Mouse (Mus musculus) G1E (cell line): ENCODE measurements at regions not wholly inside any gene's neighbourhood (a gene's known extent, or its start where the extent isn't known, plus 50 kb on each side); places are given as distances from the start of the nearest gene placed in this dataset.

ENCODE experiments used
- ATAC-seq: 2 replicates; pipeline ENCODE4 v1.8.0; 2016; ENCODE audit warnings: mild to moderate bottlenecking; ENCODE audit not compliant: insufficient number of reproducible peaks, poor library complexity, low FRiP score, severe bottlenecking; ENCODE audit errors: extremely low read depth
- DNase-seq: peaks from one replicate; pipeline ENCODE4 v3.0.0; 2012; ENCODE audit warnings: low spot score
- H3K27me3 ChIP-seq: 2 replicates; pipeline ENCODE4 v1.6.1; 2012; ENCODE audit warnings: mild to moderate bottlenecking, low read length, inconsistent platforms; ENCODE audit not compliant: insufficient read depth
- H3K36me3 ChIP-seq: replicated peaks from 2 replicates; pipeline ENCODE3; 2012; ENCODE audit warnings: mild to moderate bottlenecking, inconsistent platforms
- H3K4me1 ChIP-seq: 2 replicates; pipeline ENCODE4 v1.6.1; 2012; ENCODE audit warnings: low read depth, low read length, inconsistent platforms, mixed read lengths; ENCODE audit not compliant: insufficient read depth
- H3K4me3 ChIP-seq: 2 replicates; pipeline ENCODE4 v1.5.1; 2012; ENCODE audit warnings: low read depth, mild to moderate bottlenecking, inconsistent platforms, low read length, moderate library complexity, mixed read lengths
- H3K9me3 ChIP-seq: replicated peaks from 2 replicates; pipeline ENCODE4 v1.6.1; 2012; ENCODE audit warnings: inconsistent platforms
- CTCF ChIP-seq: IDR thresholded peaks from 2 replicates; pipeline ENCODE4 v1.5.1; 2012; ENCODE audit warnings: low read depth, low read length, inconsistent platforms, mixed read lengths
- GATA1 ChIP-seq: IDR thresholded peaks from 2 replicates; pipeline ENCODE4 v1.6.1; 2012; ENCODE audit warnings: borderline replicate concordance, low read length, inconsistent platforms, mixed read lengths
- GATA2 ChIP-seq: IDR thresholded peaks from 2 replicates; pipeline ENCODE4 v1.6.1; 2012; ENCODE audit warnings: low read depth, low read length, inconsistent platforms, borderline replicate concordance
- POLR2AphosphoS5 ChIP-seq: IDR thresholded peaks from 2 replicates; pipeline ENCODE4 v1.6.1; 2012; ENCODE audit warnings: low read depth, low read length, inconsistent platforms; ENCODE audit not compliant: insufficient replicate concordance
- TAL1 ChIP-seq: conservative IDR thresholded peaks from 2 replicates; pipeline ENCODE4 v1.6.1; 2012; ENCODE audit warnings: low read depth, low read length, inconsistent platforms, mixed read lengths

DNA sequence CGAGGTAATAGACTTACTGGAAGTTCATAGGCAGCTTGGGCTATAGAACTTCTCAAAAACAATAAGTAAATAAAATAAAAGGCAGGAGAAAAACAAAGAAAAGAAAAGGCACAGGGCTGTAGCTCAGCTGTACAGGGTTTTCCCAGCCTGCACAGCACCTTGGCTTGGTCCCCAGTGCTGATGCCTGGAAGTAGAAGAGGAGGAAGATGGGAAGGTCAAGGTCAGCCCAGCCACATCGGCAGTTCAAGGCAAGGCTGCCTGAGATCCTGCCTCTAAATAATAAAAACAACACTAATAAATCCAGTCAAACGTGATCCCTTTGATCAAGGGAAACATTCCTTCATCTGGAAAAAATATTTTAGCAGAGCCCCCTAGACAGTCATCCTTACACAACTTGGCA is 103.1 kb downstream of the Cenpf start:
- Histone ChIP-seq H3K4me1 (no peaks in the 10 kb centered on the region), H3K27me3 (no peaks in the 10 kb centered on the region), H3K9me3 (peaks cover 65% of the 10 kb centered on the region), H3K36me3 (no peaks in the 10 kb centered on the region), H3K4me3 (no peak overlapping the region)
- DNase-seq, result no peak
- ATAC-seq, result no peak
- TF ChIP-seq GATA2 (no peak), CTCF (no peak), GATA1 (no peak), POLR2AphosphoS5 (no peak), TAL1 (no peak)

DNA sequence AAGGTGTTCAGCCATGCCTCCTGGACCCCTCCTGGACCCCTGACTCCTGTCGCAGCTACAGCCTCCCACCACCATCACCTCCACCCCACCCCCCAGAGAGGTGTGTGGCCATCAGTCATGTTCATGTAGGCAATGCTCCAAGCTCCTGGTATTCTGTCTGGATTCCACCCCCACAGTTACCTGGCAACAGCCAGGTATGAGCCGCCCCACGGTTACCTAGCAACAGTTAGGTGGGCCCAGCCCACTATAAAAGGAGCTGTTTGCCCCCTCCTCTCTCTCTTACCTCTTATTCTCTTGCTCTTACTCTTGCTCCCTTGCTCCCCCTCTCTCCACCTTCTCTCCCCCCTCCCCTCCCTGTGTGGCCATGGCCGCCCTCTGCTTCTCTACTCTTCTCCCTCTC is 106.5 kb downstream of the Cenpf start:
- Histone ChIP-seq H3K9me3 (peaks cover 65% of the 10 kb centered on the region), H3K4me1 (no peaks in the 10 kb centered on the region), H3K36me3 (no peaks in the 10 kb centered on the region), H3K4me3 (no peak overlapping the region), H3K27me3 (no peaks in the 10 kb centered on the region)
- no peak for ATAC-seq
- TF ChIP-seq GATA1, result no peak
- no peak for TF ChIP-seq TAL1
- TF ChIP-seq GATA2, result no peak
- TF ChIP-seq CTCF, result no peak
- no peak for TF ChIP-seq POLR2AphosphoS5
- DNase-seq, result no peak

DNA sequence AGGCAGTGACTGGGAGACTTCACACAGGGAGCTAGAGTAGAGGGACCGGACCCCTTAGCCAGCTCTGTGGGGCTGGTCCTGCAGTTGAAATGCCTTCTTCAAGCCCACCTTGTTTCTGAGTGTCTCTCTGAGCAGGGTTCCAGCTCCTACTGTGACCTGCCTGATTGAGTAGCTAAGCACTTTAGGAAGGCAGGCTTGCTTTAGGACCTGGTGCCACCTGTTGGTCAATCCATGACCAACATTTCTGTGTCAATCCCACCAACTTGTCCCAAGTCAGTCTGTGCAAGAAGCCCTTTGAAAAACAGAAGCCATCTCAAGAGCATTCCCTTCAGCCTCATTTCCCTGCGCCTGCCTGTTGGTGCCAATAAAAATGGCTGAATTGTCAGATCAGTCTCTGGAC is 108.5 kb downstream of the Cenpf start:
- Histone ChIP-seq H3K36me3 (no peaks in the 10 kb centered on the region), H3K4me1 (no peaks in the 10 kb centered on the region), H3K4me3 (no peak overlapping the region), H3K9me3 (peaks cover 65% of the 10 kb centered on the region), H3K27me3 (no peaks in the 10 kb centered on the region)
- no peak for ATAC-seq
- TF ChIP-seq GATA2, result no peak
- no peak for TF ChIP-seq CTCF
- no peak for TF ChIP-seq TAL1
- no peak for TF ChIP-seq POLR2AphosphoS5
- no peak for TF ChIP-seq GATA1
- no peak for DNase-seq

DNA sequence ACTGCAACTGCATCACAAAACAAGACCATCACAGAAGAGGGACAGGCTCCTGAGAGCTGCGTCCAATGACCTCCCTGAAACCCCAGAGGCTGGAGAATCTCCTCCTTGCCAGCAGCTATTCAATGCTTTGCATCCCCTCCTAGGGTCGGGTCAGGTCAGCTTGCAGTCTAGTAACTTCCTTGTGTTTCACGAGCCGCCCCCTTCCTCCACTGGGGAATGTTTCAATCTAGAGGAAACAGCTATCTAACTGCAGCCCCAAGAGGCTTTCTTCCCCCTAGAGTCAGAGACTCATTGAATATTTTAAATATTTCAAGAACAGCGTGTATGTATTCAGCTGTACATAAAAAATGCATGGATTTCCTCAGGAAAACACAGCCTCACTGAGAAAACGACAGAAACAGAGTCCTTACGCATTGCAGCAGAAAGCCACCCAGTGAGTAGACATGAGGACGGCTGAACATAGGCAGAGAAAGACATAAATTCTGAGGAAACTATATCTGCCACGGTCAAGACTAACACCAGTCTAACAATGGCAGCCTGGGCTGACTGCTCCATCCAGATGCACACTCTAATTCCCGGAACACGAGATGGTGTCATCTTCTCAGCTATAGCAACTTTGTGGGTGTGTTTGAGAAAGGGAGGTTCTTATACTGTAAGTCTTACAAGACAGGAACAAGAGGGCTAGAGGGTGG is 111.4 kb downstream of the Cenpf start:
- DNase-seq, result no peak
- TF ChIP-seq GATA1, result no peak

DNA sequence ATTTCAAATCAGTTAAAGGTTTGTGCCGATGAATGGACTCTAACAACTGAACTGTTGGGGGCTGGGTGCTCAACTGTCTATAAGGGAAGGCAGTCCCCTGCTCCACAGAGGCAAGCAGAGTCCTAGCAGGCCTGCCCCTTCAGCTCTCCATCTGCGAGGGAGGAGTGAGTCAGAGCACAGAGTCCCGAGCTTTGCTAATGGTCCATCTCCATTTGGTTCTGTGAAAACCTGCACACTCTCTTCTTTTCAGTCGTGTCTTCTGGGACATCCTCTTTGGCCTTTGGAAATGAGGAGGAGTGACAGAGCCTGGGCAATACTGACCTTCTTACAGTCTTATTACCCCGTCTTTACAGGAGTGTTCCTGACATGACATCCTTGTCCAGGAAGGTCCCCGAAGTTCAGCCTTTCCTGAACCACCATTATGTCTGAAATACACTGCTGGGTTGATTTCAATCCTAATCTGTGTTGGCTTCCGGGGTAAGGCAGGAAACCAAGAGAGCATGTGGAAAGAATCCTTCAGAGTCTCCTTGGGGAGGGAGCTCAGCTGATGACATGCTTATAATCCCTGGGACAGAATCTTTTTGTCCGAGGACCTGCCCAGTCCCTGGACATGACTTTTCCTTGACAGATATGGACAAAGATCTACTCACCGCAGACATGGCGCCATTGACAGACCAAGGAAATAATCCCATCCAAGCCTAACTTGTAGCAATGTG is 112.2 kb downstream of the Cenpf start:
- Histone ChIP-seq H3K4me3 (no peak overlapping the region), H3K9me3 (peaks cover 51% of the 10 kb centered on the region), H3K36me3 (no peaks in the 10 kb centered on the region), H3K27me3 (no peaks in the 10 kb centered on the region), H3K4me1 (no peaks in the 10 kb centered on the region)
- ATAC-seq (no peak), DNase-seq (no peak)
- TF ChIP-seq POLR2AphosphoS5, result no peak
- no peak for TF ChIP-seq TAL1
- no peak for TF ChIP-seq GATA1
- no peak for TF ChIP-seq GATA2
- no peak for TF ChIP-seq CTCF

More for the DNA sequence above, 111.4 kb downstream of the Cenpf start:
- ATAC-seq, result no peak
- no peaks in the 10 kb centered on the region for H3K27me3 ChIP-seq
- no peaks in the 10 kb centered on the region for H3K4me1 ChIP-seq
- no peak overlapping the region for H3K4me3 ChIP-seq
- no peaks in the 10 kb centered on the region for H3K36me3 ChIP-seq
- peaks cover 53% of the 10 kb centered on the region for H3K9me3 ChIP-seq

DNA sequence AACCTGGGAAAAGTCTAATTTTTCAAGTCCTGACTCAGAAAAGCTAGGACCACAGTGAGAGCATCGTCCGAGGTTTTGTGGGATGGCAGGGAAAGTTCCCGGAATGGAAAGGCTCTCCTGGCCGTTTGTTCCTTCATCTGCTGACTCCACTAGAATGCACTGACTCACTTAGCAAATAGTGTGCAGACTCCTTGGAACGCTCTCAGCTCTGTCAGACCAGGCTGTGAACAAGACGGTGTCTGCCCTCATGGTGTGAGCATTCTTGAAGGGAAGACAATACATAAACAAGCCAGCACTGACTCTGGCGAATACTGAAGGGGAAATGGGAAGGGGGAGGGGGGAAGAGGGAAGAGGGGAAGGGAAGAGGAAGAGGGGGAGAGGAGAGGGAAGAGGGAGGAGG is 121.4 kb downstream of the Cenpf start:
- ATAC-seq, result no peak
- TF ChIP-seq POLR2AphosphoS5, result no peak

More for the DNA sequence above, 121.4 kb downstream of the Cenpf start:
- H3K36me3 ChIP-seq, result no peaks in the 10 kb centered on the region
- H3K4me1 ChIP-seq, result no peaks in the 10 kb centered on the region
- H3K4me3 ChIP-seq, result no peak overlapping the region
- no peak for DNase-seq
- peaks cover 57% of the 10 kb centered on the region for H3K9me3 ChIP-seq
- H3K27me3 ChIP-seq, result no peaks in the 10 kb centered on the region
